Mouse (Mus musculus): ENCODE measurements at regions not wholly inside any gene's neighbourhood (a gene's known extent, or its start where the extent isn't known, plus 50 kb on each side); places are given as distances from the start of the nearest gene placed in this dataset.

GRCm38 (mm10) chr12:113276355-113276942 lies 90.7 kb downstream of the Tmem121 start:
- TF ChIP-seq CTCF (IDR thresholded peaks at IDR 0.05): no peak
- TF ChIP-seq EP300 (IDR thresholded peaks at IDR 0.05; ENCODE audit: insufficient read depth, low read depth, low read length): no peak

Measured in heart, adult 2 months (tissue).